Mouse (Mus musculus) bone marrow, adult 2 months (tissue): ENCODE data around the gene Prr14. TPM values are rescaled to one million over a fixed set of nuclear protein-coding genes. Genes with fewer than 3 reads are reported as not detected.
A peak's percentile ranks its signal among the peaks of the same experiment; 100 is the strongest.

ENCODE experiments used
- H3K27ac ChIP-seq: fragments of 200-500 bp; 2 replicates; pipeline ENCODE4 v1.5.1; 2012; ENCODE audit warnings: low read depth, mild to moderate bottlenecking, control low read depth, inconsistent platforms, low read length; ENCODE audit not compliant: control insufficient read depth, poor library complexity, insufficient read depth
- H3K4me1 ChIP-seq: fragments of 200-500 bp; 2 replicates; pipeline ENCODE4 v1.6.1; 2011; ENCODE audit warnings: low read length; ENCODE audit not compliant: control insufficient read depth, insufficient read depth
- H3K4me3 ChIP-seq: fragments of 200-500 bp; replicated peaks from 2 replicates; pipeline ENCODE3; 2011; ENCODE audit warnings: mild to moderate bottlenecking, low read depth, low read length, control low read depth; ENCODE audit not compliant: control insufficient read depth
- CTCF ChIP-seq: fragments of 200-500 bp; IDR thresholded peaks from 2 replicates; pipeline ENCODE4 v1.5.1; 2011; ENCODE audit warnings: low read length, control low read depth; ENCODE audit not compliant: control insufficient read depth, insufficient read depth
- POLR2A ChIP-seq: fragments of 200-500 bp; IDR thresholded peaks from 2 replicates; pipeline ENCODE4 v1.6.1; 2011; ENCODE audit warnings: low read depth, mild to moderate bottlenecking, control low read depth, low read length, borderline replicate concordance; ENCODE audit not compliant: control insufficient read depth
- WGBS: fragments of 180-500 bp; shearing (Covaris S2); methylation state at CpG from one replicate; pipeline ENCODE4 v1.1.7; 2018; 5-methylcytosine and 5-hydroxymethylcytosine counted together
- polyA plus RNA-seq: library from polyadenylated mRNA; stranded (reverse); fragments of >200 nt; gene quantifications from 2 replicates; pipeline ENCODE4 v1.2.4, GENCODE M21; 2011; ENCODE audit warnings: low replicate concordance; ENCODE audit not compliant: missing spikeins, insufficient read depth, insufficient read length

Gene Prr14
- polyA plus RNA-seq, 1 experiment = 119 TPM

- Histone ChIP-seq H3K27ac (no peak overlapping the region), H3K4me3 (no peak overlapping the region), H3K4me1 (no peaks in the 10 kb centered on the region; the same call in 1 of the 2 replicates)
- WGBS = 88% methylated on average over 4 of the region's 4 CpGs
- TF ChIP-seq CTCF = no peak
- no peak for TF ChIP-seq POLR2A
These were observed 7.2 kb downstream of the Prr14 start for GRCm38 (mm10) chr7:127466606-127467005.

DNA sequence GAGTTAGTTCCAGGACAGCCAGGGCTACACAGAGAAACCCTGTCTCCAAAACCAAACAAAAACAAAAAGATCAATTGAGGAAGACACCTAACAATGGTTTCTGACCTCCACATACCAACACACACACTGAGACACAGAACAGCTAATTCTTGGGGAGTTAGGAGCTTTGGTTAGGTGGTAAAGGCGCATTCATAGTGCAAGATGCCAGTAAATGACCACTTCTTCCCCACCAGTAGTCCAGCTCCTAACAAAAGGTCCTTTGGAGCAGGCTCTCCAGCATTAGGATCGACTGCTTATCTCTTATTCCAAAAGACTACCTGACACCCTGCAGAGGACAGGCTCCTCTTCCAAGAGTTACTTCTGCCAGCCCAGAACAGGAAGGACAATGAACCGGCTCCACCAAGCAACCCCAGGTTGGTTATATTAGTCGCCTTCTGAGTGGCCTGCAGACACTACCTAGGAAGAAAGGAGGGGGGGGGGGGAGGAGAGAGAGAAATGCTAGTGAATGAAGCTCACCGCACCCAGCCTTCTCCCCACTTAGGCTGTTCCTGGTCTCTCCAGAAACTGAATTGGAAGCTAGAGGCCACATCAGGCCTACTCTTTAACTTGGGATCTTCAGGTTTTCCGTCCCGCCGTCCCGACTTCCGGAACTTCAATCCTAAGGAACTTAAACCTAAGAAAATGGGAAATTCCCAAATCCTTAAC, 10.8 kb downstream of the Prr14 start:
- 10% methylated on average over 10 of the region's 10 CpGs for WGBS
- no peaks in the 10 kb centered on the region; the same call in 1 of the 2 replicates for H3K4me1 ChIP-seq
- peak overlapping the region; percentile 95 for H3K4me3 ChIP-seq
- peak overlapping the region; percentile 96 for H3K27ac ChIP-seq
- TF ChIP-seq POLR2A (no peak), CTCF (no peak)

- under 1% methylated on average over 46 of the region's 46 CpGs for WGBS
- TF ChIP-seq CTCF (no peak), POLR2A (0 out of 2 replicates have a peak, but pooled peaks have one; percentile 40)
- peak overlapping the region; percentile 96 for H3K27ac ChIP-seq
- H3K4me1 ChIP-seq = no peaks in the 10 kb centered on the region; the same call in 1 of the 2 replicates
- H3K4me3 ChIP-seq = peak overlapping the region; percentile 95
These were observed 11.6 kb downstream of the Prr14 start for GRCm38 (mm10) chr7:127470743-127471645.

DNA sequence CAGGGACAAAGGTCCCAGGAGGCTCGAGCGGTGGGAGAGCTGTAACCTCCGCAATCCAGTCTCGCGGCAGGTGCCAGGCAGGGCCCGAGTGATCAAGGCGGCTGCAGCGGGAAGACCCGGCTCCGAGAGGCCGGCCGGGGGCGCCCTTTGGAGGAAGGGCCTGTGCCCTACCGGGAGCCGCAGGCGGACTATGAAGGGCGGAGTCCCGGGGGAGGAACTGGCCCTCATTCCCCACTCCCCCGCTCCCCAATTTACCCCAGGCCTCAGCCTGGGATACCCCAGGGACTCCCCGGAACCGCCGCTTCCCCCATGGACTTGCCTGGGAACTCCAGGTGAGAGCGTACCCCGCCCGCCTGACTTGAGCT, 12.2 kb downstream of the Prr14 start:
- TF ChIP-seq POLR2A (no peak), CTCF (no peak)
- under 1% methylated on average over 25 of the region's 25 CpGs for WGBS
- H3K4me3 ChIP-seq = peak overlapping the region; percentile 95
- H3K27ac ChIP-seq = peak overlapping the region; percentile 96
- H3K4me1 ChIP-seq = no peaks in the 10 kb centered on the region; the same call in 1 of the 2 replicates

- Histone ChIP-seq H3K4me1 (no peaks in the 10 kb centered on the region; the same call in 1 of the 2 replicates), H3K27ac (peak overlapping the region; percentile 96), H3K4me3 (peak overlapping the region; percentile 95)
- no peak for TF ChIP-seq POLR2A
- TF ChIP-seq CTCF = no peak
- WGBS = 6% methylated on average over 7 of the region's 7 CpGs
These were observed 12.6 kb downstream of the Prr14 start for GRCm38 (mm10) chr7:127472060-127472459.

DNA sequence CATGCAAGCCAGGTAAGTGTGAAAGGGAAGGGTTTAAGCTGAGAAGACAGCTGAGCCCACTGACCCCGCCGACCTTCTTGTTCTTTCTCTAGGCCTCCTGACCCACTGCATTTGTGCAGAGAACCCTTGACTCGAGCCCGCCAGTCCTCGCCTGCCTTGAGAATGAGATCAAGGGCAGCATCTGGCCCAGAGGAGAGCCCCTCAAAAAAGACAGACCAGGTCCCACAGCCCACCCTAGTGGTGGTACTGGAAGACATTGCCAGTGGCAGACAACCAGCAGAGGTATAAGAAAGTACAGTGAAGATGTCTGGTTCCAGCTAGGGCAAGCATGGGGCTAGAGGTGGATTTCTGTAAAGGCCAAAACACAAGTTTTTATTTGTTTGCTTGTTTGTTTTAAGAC, 14.3 kb downstream of the Prr14 start:
- TF ChIP-seq CTCF = no peak
- TF ChIP-seq POLR2A = no peak
- Histone ChIP-seq H3K4me3 (no peak overlapping the region), H3K4me1 (no peaks in the 10 kb centered on the region; the same call in 1 of the 2 replicates), H3K27ac (no peak overlapping the region)
- WGBS = 89% methylated on average over 5 of the region's 5 CpGs

- Histone ChIP-seq H3K4me3 (no peak overlapping the region), H3K27ac (no peak overlapping the region), H3K4me1 (no peaks in the 10 kb centered on the region; the same call in 1 of the 2 replicates)
- TF ChIP-seq POLR2A (no peak), CTCF (no peak)
- WGBS = 86% methylated on average over 6 of the region's 6 CpGs
These were observed 15.1 kb downstream of the Prr14 start for GRCm38 (mm10) chr7:127474378-127475070.
